Mouse (Mus musculus) right cerebral cortex, adult 18-20 months (tissue): ENCODE data around the gene Htr3b.
"Not testable (repeated sequence)": the region's sequence is repeated elsewhere in the genome, so short reads cannot be mapped to it uniquely, and the experiment has no call there.

Experiments used
- DNase-seq: peaks from one replicate; pipeline ENCODE4 v3.0.0; 2022; ENCODE audit warnings: mixed read lengths

The Htr3b gene

GRCm38 (mm10) chr9:48964587-48965040, at the start of gene Htr3b:
Gene Htr3b (minus strand): TSS chr9:48964990.
- no peak for DNase-seq

- DNase-seq: no peak
These were observed 34.5 kb upstream of the Htr3b start for GRCm38 (mm10) chr9:48999256-48999655.

- DNase-seq: no peak
These were observed 30.9 kb upstream of the Htr3b start for GRCm38 (mm10) chr9:48995735-48996134.

GRCm38 (mm10) chr9:48994779-48995178, 30.0 kb upstream of the Htr3b start:
- DNase-seq: no peak

GRCm38 (mm10) chr9:48991671-48992070, 26.9 kb upstream of the Htr3b start:
- DNase-seq: no peak

- no peak for DNase-seq
These were observed 22.7 kb upstream of the Htr3b start for GRCm38 (mm10) chr9:48987201-48988101.

- DNase-seq: no peak
These were observed 21.9 kb upstream of the Htr3b start for GRCm38 (mm10) chr9:48986616-48987141.

- no peak for DNase-seq
These were observed 20.9 kb upstream of the Htr3b start for GRCm38 (mm10) chr9:48985708-48986088.

GRCm38 (mm10) chr9:48984845-48985707, 20.3 kb upstream of the Htr3b start, which contains the start of gene Usp28:
Gene Usp28 (plus strand): TSS chr9:48985375.
- DNase-seq: peak; percentile 97

- no peak for DNase-seq
These were observed 19.6 kb upstream of the Htr3b start for GRCm38 (mm10) chr9:48984320-48984844.

GRCm38 (mm10) chr9:48983801-48984200, 19.0 kb upstream of the Htr3b start:
- not testable (repeated sequence) for DNase-seq

GRCm38 (mm10) chr9:48981827-48982226, 17.0 kb upstream of the Htr3b start:
- DNase-seq: no peak

- DNase-seq: no peak
These were observed 16.0 kb upstream of the Htr3b start for GRCm38 (mm10) chr9:48980781-48981180.

GRCm38 (mm10) chr9:48980371-48980770, 15.6 kb upstream of the Htr3b start:
- no peak for DNase-seq

- no peak for DNase-seq
These were observed 12.0 kb upstream of the Htr3b start for GRCm38 (mm10) chr9:48976661-48977355.

GRCm38 (mm10) chr9:48972494-48972893, 7.7 kb upstream of the Htr3b start:
- peak; percentile 39 for DNase-seq

GRCm38 (mm10) chr9:48962131-48962530, 2.7 kb downstream of the Htr3b start:
- DNase-seq: no peak

GRCm38 (mm10) chr9:48961314-48961713, 3.5 kb downstream of the Htr3b start:
- peak; percentile 19 for DNase-seq

GRCm38 (mm10) chr9:48947565-48947964, 17.2 kb downstream of the Htr3b start:
- DNase-seq: no peak

- DNase-seq: no peak
These were observed 22.4 kb downstream of the Htr3b start for GRCm38 (mm10) chr9:48942349-48942748.

GRCm38 (mm10) chr9:48929436-48929835, 35.4 kb downstream of the Htr3b start:
- no peak for DNase-seq

- DNase-seq: no peak
These were observed 36.0 kb downstream of the Htr3b start for GRCm38 (mm10) chr9:48928781-48929180.
